Mouse (Mus musculus) telencephalon, adult 2 months (tissue): Measurements from ENCODE around the gene Lcn4.
A peak's percentile ranks its signal among the peaks of the same experiment; 100 is the strongest.

Experiments used
- DNase-seq: peaks from one replicate; pipeline ENCODE4 v3.0.0-alpha.2; 2011; ENCODE audit warnings: low read depth, low spot score

Lcn4 gene

DNA sequence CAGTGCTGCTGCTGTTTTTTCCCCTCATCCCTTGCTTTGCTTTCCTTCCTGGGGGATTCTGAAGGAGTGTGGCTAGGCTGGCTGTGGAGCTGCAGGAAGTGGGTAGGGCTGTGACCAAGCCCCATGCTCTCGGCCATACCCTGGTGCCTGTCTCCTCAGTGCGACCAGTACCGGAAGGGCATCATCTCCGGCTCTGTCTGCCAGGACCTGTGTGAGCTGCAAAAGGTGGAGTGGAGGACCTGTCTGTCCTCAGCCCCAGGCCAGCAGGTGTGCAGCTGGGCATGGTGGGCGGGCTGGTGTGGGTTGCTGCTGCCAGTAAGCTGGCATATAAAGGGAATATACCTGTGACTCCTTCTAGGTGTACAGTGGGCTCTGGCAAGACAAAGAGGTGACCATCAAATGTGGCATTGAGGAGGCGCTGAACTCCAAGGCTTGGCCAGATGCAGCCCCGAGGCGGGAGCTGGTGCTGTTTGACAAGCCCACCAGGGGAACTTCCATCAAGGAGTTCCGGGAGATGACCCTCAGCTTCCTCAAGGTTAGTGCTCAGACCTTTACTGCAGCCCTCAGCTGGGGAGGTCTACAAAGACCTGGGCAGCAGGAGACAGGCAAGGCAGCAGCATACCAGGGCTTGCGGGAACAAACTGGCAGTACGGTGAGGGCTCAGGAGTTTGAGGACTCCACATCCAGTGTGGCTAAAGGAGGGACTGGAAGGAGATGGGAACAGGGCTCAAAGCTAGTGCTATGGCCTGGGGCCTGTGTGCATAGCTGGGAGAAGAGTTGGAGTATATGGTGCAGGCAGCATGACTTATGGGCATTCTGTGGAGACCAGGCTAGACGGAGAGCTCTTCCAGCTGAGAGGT lies 36.2 kb downstream of the Lcn4 start:
- no peak for DNase-seq

DNA sequence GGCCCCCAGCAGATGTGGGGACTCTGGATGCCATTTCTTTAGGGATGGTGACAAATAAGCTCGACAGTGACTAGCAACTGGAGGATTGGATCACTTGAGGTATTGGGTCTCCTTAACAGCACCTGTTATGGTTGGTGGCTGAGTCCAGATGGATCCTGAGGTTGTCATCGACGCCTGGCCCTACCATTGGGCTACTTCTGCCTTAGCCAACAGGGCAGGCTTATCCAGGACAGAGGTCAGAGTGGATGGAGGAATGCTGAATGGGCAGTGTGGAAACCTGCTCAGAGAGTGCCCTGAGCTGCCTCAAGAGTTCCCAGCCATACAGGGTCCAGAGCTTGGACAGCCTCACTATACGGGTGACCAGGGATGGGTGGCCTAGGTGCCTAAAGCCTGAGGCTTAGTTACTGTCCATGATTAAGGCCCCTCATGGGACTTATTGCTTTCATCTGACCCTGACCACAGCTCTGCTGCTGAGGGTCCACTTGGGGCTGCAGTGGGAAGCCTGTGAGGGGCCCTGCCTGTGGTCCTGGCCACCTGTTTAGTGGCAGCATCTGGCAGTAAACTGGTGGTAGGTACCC lies 37.0 kb downstream of the Lcn4 start:
- no peak for DNase-seq

DNA sequence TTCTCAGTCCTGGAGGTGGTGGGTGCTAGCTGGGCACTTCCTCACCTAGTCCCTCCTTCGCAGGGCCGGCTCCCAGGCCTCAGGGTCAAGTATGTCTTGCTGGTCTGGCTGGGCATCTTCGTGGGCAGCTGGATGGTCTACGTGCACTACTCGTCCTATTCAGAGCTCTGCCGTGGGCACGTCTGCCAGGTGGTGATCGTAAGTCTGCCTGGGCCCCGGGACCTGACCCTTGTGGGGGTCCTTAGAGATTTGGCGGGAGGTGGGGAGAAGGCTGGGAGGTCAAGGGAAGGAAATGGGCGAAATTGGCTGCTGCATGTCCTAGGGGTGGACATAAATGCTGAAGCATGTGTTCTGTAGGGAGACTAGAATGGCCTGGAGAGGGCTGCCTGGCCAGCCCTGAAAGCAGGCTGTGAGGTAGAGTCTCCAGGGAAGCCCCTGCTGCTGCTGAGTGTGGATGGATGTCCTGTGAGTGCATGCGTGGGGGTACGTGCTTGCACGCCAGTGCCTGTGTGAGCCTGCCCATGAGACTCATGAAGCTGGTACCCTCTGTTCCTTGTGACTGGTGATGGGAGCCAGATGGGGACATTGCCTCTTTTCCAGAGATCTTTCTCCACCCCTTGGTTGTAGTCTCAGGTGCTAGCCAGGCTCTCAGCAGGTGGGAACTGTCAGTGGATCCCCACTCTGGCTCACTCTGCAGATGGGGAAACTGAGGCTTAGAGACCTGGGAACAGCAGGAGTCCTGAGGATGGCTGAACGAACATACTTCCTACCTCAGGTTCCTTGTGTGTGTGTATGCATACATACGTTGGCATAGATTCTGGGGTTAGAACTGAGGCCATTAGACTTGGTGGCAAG lies 38.3 kb downstream of the Lcn4 start:
- no peak for DNase-seq

DNA sequence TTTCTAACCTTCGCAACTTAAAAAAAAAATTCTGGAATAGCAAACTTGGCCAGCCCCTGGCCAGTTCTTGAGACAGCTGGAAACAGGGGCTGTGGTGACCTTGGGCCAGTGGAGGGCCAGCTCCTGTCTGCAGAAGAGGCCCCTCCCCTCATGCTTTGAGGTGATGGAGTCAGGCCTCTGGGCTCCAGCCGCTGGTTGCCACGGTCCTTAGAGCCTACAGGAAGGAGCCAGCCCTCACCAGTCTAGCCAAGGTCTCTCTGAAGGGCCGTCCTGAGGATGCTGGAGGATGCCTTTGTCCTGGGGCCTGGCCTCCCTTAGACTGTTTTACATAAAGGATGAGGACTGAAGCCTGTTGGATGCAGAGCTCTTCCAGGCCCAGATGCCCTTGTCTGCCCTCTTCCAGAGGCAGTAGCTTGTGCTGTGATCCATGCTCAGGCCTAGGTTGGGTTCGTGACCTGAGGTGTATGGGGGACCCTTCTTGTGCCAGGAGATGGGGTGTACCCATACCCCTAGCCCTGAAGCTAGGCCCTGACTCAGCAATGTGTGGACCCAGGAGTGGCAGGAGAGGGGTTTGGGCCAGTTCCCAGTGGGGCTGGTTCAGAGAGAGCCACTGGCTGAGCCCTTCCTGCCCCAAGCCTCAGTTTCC lies 42.2 kb downstream of the Lcn4 start:
- no peak for DNase-seq

DNA sequence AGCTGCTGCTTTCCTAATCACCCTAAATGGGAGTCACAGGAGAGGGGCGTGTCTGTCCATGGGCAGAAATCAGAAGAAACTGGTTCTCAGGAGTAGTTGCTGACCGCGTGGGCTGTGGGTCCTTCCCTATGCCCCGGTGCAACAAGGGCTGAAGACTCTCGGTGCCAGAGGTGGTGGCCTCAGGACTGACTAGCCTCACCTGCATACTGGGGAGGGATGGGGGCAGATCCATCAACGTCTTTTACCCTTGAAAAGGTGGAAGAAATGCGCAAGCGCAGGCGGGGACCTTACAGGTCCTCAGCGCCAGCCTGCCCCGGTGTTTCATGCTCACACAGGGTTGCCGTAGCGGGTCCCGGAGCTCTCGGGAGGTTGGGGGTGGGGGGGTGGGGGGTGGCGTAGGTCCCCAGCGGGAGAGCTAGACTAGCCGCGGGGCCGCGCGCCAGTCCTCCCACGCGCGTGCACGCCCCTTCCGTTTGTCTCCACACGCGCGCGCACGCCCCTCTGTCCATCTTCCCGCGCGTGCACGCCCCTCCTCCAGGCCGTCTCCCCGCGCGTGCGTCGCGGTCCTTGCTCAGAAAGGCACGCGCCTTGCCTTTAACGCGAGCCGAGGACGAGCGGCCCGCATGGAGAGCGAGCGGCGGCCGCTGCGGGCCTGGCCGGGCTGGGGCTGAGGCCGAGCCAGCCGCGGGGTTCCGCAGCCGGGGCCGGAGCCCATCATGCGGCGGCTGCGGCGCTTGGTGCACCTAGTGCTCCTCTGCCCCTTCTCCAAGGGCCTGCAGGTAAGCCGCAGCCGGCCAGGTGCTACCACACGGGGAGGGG lies 43.0 kb downstream of the Lcn4 start, which contains the start of gene Fam69b:
Fam69b (plus strand) TSS at position 537 of the 819 bp plus-strand sequence.
- DNase-seq, result peak; percentile 70

DNA sequence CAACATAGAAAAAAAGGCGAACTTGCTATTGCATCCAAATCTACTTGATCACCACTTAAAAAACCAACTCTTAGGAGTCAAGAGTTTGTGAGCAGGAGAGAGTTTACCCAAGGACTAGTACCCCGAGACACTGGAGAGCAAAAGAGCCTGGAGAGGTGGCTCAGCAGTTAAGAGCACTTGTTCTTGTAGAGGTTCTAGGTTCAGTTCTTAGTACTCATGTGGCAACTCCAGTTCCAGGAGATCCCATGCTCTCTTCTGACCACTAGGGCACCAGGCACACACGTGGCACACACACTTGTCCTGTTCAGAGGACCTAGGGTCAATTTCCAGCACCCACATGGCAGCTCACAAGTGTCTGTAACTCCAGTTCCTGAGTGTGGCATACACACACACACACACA lies 45.0 kb downstream of the Lcn4 start:
- DNase-seq, result no peak

DNA sequence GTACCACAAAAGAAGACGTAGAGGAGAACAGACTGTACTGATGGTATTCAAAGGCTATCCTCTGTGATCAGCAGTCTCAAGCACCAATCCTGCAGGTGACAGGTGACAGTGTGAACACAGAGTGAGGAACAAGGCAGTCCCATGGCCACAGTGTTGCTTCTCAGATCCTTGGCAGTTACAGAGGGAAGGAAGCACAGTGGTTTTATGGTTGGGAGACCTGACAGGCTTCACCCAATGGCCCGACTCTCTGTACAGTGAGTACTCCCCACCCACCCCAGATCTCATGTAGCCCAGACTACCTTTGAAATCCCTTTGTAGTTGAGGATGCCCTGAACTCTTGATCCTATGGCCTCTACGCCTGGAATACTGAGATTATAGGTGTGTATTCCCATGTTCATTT lies 45.7 kb downstream of the Lcn4 start:
- no peak for DNase-seq

DNA sequence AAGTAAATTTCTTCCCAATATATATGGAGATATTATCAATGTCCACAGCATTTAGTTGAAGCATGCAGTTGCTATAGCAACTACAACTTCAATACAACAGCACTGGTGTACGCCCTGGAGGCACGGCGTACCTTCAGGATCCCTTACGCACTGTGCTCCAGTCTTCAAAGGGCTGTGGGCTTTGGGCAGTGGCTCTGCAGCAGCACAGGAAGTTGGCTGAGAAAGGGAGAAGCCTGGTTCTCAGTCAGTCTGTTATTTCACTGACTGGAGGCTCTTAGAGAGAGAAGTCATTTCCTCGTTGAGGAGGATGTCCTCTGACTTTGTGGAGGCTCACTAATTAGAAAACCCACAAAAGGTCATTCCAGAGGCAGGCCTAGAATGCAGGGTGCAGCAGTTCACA lies 48.1 kb downstream of the Lcn4 start:
- DNase-seq, result no peak

DNA sequence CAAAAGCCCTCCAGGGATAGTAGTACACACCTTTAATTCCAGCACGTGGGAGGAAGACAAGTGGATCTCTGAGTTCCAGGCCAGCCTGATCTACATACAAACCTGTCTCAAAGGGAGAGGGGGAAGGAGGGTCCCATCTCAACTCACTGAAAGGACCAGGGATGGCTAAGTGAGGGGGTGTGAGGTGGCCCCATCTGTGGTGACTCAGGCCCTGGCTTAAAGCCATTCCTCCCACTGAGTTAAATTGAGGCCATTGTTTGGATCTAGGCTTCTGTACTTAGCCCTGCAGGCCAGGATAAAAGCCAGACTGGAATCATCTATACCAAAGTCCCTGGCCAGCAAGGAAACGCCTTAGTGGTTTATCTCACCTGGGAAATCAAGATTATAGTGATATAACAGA lies 49.8 kb downstream of the Lcn4 start:
- no peak for DNase-seq

DNA sequence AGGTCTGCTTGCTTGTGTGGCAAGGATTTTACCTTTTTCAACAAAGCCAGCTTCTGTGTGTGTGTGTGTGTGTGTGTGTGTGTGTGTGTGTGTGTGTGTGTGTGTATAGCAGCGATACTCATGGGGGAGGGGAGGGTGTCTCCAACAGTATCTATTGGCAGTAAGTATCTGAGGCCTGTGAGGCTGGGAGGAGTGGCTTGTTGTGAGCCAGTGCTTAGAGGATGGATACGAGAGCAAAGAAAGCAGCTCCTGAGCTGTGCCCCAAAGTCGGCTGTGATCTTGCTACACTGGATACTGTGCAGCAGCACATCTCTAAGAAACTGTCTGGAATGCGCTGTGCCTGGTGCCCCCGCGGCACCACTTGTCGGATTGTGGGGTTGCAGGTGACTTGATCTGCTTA lies 53.2 kb downstream of the Lcn4 start:
- DNase-seq, result no peak
